Mouse (Mus musculus) mouse embryonic stem cell (cell line): Measurements from ENCODE around the gene Opn1sw.
"Not testable (repeated sequence)": the region's sequence is repeated elsewhere in the genome, so short reads cannot be mapped to it uniquely, and the experiment has no call there.

Experiments used
- in situ Hi-C, 2 experiments: fragments of 300-500 bp; cut with MboI; formaldehyde crosslinking; loops; 1 replicate in 1 of 2; 3 replicates in 1 of 2; pipeline ENCODE4 v1.14.3; 2019 to 2020; ENCODE audit warnings: low sequenced_read_pairs in 2 of 2, low pct_unique_long_range_greater_than_20kb in 1 of 2, mixed read lengths in 1 of 2; ENCODE audit not compliant: unreplicated experiment in 1 of 2

Opn1sw gene

DNA sequence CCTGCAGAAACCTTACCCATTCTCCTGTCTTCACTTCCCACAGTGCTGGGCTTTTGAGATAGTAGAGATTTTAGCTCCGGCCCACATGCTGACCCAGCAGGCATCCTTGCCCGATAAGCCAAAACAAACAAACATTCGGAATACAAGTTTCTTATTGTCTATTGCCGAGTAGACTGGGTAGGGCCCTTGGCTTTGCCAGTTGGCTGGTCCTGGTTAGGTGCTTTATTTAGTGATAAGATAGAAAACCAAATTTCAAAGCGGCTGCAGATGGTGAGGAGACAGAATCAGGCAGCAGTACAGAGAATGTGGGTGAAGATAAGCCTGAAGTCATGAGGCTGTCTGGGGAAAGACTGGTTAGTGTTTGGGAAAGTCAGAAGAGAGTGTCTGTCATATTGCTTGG lies 35.5 kb downstream of the Opn1sw start:
- in situ Hi-C loops: no loop called here

DNA sequence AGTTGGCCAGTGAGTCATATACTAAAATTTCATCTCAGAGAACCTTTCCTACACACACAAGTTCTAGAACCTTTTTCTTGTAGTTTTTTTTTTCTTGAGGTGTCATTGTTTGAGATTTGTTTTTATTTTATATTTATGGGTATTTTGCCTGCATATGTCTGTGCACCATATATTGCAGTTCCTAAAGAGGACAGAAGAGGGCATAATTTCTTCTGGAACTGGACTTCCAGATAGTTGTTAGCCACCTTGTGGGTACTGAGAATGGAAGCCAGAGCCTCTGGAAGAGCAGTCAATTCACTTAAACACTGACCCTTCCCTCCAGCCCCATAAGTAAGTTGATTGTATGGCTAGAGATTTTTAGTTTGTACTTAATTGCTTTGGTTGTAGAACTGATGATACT lies 36.7 kb downstream of the Opn1sw start:
- in situ Hi-C loops: no loop called here

DNA sequence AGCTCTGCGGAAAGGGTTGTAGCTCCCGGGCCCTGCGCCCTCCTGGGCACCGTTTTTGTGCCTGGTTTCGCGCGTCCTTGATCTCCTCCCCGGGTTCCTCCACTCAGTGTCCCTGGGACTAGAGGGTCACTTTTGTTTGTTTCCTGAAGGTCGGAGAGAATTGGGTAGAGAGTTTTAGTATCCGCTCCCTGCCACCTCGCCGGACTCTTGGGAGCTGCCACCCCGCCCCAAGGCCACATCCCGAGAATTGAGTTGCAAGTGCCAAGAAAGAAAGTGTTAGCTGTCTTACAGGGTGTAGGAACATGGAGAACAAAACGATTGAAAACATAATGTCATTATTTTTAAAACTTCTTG lies 39.9 kb downstream of the Opn1sw start:
- in situ Hi-C loops: no loop called here

DNA sequence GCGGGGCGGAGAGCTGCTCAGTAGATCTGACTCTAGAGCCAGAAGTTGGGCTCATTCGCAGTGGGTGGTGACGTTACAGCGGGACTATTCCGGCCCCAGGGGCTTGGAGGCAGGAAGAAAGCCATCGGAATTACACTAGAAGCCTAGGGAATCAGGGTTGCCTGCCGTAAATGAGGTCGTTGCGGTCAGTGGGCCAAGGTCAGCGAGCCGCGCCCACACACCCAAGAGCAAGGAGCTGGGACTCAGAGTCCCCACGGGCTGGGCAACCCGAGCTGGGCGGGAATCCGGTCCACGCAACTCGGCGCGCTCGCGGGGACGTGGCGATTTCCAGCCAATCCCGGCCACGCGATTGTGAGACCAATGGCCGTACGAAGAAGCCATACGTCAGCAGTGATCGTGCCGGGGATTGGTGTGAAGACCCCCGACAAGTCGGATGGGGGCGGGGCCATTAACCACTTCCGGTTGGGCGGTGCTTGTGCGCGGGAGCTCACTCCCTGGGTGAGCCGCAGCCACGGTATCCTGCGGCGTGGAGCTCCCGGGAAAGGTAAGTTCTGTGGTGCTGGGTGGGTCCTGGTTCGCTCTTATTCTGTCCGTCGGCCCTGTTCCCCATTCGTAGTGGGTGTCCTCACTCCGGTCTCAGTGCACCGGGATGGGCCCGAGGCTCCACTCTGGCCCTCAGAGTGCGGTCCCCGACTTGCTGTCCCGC lies 40.5 kb downstream of the Opn1sw start, which contains the start of gene Calu:
Calu (plus strand) TSS at position 405 of the 706 bp plus-strand sequence.
- in situ Hi-C loops: no loop called here

DNA sequence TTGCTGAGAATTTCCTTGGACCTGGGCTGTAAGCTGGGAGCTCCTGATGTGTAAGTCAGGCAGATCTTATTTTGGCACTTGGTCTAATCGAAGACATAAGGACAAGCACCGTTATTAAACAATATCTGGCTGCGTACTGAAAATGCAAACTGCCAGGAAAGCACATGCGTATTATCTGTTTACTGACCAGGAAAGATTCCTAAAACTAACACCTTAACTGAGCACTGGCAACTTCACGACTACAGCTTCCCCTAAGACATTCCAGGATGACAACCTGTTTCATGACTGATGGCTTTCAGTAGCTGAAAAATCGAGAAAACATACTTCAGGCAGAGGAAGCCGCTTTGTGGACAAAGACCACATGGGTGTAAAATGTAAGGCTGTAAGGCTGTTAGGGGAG lies 41.1 kb downstream of the Opn1sw start:
- in situ Hi-C loops: no loop called here

DNA sequence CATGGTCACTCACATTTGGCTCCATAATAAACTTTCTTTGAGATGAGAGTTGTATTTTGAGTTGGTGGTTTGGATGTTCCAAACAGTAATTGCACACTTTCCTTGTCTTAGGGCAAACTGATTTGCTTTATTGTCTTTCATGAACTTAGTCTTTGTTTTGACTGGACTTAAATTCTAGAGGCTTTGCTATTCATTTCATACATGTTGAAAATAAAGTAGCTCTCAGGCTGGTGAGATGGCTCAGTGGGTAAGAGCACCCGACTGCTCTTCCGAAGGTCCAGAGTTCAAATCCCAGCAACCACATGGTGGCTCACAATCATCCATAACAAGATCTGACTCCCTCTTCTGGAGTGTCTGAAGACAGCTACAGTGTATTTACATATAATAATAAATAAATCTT lies 41.8 kb downstream of the Opn1sw start:
- in situ Hi-C loops: not testable (repeated sequence)

DNA sequence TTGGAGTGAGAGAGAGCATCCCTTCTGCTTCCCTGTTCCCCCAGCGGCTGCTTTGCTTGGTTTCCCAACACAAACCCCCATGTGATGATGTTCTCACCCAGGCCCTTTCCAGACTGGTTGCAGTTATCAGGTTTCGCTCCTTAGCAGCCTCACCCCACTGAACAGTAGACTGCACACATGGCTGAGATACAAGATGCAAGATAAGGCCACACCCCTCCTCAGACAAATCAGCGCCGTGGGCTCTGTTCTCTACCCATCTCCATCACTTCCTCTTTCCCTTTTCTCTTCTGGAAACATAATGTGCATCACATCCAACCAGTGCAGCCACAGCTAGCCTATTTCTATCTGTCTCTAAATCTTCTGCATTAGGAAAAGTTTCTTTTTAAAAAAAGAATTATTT lies 58.8 kb downstream of the Opn1sw start:
- in situ Hi-C loops: no loop called here

DNA sequence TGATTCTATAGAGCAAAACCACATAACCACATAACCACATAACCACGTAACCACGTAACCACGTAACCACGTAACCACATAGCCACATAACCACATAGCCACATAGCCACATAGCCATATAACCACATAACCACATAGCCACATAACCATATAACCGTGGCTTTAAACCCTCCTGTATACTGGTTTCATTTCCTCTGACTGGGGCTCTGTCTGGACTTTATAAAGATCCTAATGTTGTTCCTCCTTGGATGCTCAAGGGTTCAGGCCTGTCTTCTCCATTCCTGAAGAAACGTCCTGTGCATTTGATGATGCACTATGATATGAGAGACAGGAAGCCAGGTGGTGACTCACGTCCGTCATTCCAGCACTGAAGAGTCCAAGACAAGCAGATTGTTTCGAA lies 61.3 kb downstream of the Opn1sw start:
- in situ Hi-C loops: no loop called here
